Mouse (Mus musculus): Measurements from ENCODE around the gene Tgfa. TPM values are rescaled to one million over a fixed set of nuclear protein-coding genes. Genes with fewer than 3 reads are reported as not detected.

Tgfa gene
- polyA plus RNA-seq, 1 experiment from 2014 or later, result 2.5 TPM

- Histone ChIP-seq H3K4me1 (ENCODE audit: control insufficient read depth, insufficient read depth, low read length) (peaks cover 11% of the 10 kb centered on the region), H3K4me3 (ENCODE audit: low read length) (no peak overlapping the region), H3K36me3 (ENCODE audit: control insufficient read depth, insufficient read depth) (no peaks in the 10 kb centered on the region), H3K9me3 (replicated peaks; ENCODE audit: control insufficient read depth, low read length) (no peaks in the 10 kb centered on the region), H3K4me2 (ENCODE audit: low read depth, low read length) (no peak overlapping the region), H3K9ac (ENCODE audit: low read length) (no peak overlapping the region), H3K27me3 (ENCODE audit: control insufficient read depth, insufficient read depth, low read length) (peaks cover 13% of the 10 kb centered on the region), H3K27ac (ENCODE audit: low read length) (no peak overlapping the region)
- WGBS, result 31% methylated on average over 11 of the region's 11 CpGs
- no peak for ATAC-seq (replicated peaks; ENCODE audit: extremely low read depth, insufficient read depth, low FRiP score)
Observed at GRCm38 (mm10) chr6:86197150-86197862, 2.3 kb downstream of the Tgfa start.

GRCm38 (mm10) chr6:86200934-86201333 is 5.9 kb downstream of the Tgfa start:
- peaks cover 9% of the 10 kb centered on the region for H3K27me3 ChIP-seq (ENCODE audit: control insufficient read depth, insufficient read depth, low read length)
- no peak overlapping the region for H3K4me3 ChIP-seq (ENCODE audit: low read length)
- H3K4me2 ChIP-seq (ENCODE audit: low read depth, low read length), result no peak overlapping the region; the same call in 1 of the 2 replicates
- peak; percentile 79 for ATAC-seq (replicated peaks; ENCODE audit: extremely low read depth, insufficient read depth, low FRiP score)
- H3K36me3 ChIP-seq (ENCODE audit: control insufficient read depth, insufficient read depth), result no peaks in the 10 kb centered on the region
- H3K27ac ChIP-seq (ENCODE audit: low read length), result 0 out of 2 replicates have a peak overlapping the region, but pooled peaks have one; percentile 25
- 0 out of 2 replicates have a peak, but pooled peaks cover 2% of the 10 kb centered on the region for H3K9me3 ChIP-seq (replicated peaks; ENCODE audit: control insufficient read depth, low read length)
- H3K9ac ChIP-seq (ENCODE audit: low read length), result no peak overlapping the region
- whole genome bisulfite sequencing, result 43% methylated on average over 5 of the region's 5 CpGs
- H3K4me1 ChIP-seq (ENCODE audit: control insufficient read depth, insufficient read depth, low read length), result peaks cover 7% of the 10 kb centered on the region; the same call in 1 of the 2 replicates

- Histone ChIP-seq H3K36me3 (ENCODE audit: control insufficient read depth, insufficient read depth) (no peaks in the 10 kb centered on the region), H3K27ac (ENCODE audit: low read length) (no peak overlapping the region), H3K4me1 (ENCODE audit: control insufficient read depth, insufficient read depth, low read length) (peaks cover 7% of the 10 kb centered on the region; the same call in 1 of the 2 replicates), H3K9ac (ENCODE audit: low read length) (no peak overlapping the region), H3K27me3 (ENCODE audit: control insufficient read depth, insufficient read depth, low read length) (peaks cover 2% of the 10 kb centered on the region; the same call in 1 of the 2 replicates), H3K9me3 (replicated peaks; ENCODE audit: control insufficient read depth, low read length) (0 out of 2 replicates have a peak, but pooled peaks cover 2% of the 10 kb centered on the region), H3K4me2 (ENCODE audit: low read depth, low read length) (no peak overlapping the region), H3K4me3 (ENCODE audit: low read length) (no peak overlapping the region)
- no peak for ATAC-seq (replicated peaks; ENCODE audit: extremely low read depth, insufficient read depth, low FRiP score)
- 82% methylated on average over 7 of the region's 7 CpGs for WGBS
Observed at GRCm38 (mm10) chr6:86203101-86203500, 8.1 kb downstream of the Tgfa start.

- H3K27ac ChIP-seq (ENCODE audit: low read length), result no peak overlapping the region
- H3K4me1 ChIP-seq (ENCODE audit: control insufficient read depth, insufficient read depth, low read length), result peaks cover 15% of the 10 kb centered on the region
- H3K36me3 ChIP-seq (ENCODE audit: control insufficient read depth, insufficient read depth), result no peaks in the 10 kb centered on the region
- 0 out of 2 replicates have a peak, but pooled peaks cover 2% of the 10 kb centered on the region for H3K9me3 ChIP-seq (replicated peaks; ENCODE audit: control insufficient read depth, low read length)
- no peak for ATAC-seq (replicated peaks; ENCODE audit: extremely low read depth, insufficient read depth, low FRiP score)
- 83% methylated on average over 6 of the region's 6 CpGs for WGBS
- H3K4me2 ChIP-seq (ENCODE audit: low read depth, low read length), result no peak overlapping the region
- no peaks in the 10 kb centered on the region for H3K27me3 ChIP-seq (ENCODE audit: control insufficient read depth, insufficient read depth, low read length)
- no peak overlapping the region for H3K9ac ChIP-seq (ENCODE audit: low read length)
- H3K4me3 ChIP-seq (ENCODE audit: low read length), result no peak overlapping the region
Observed at GRCm38 (mm10) chr6:86206014-86206413, 11.0 kb downstream of the Tgfa start.

- H3K27ac ChIP-seq (ENCODE audit: low read length), result no peak overlapping the region
- peaks cover 11% of the 10 kb centered on the region for H3K4me1 ChIP-seq (ENCODE audit: control insufficient read depth, insufficient read depth, low read length)
- no peak overlapping the region for H3K4me3 ChIP-seq (ENCODE audit: low read length)
- no peaks in the 10 kb centered on the region for H3K27me3 ChIP-seq (ENCODE audit: control insufficient read depth, insufficient read depth, low read length)
- no peak for ATAC-seq (replicated peaks; ENCODE audit: extremely low read depth, insufficient read depth, low FRiP score)
- WGBS, result 78% methylated on average over 12 of the region's 12 CpGs
- 0 out of 2 replicates have a peak, but pooled peaks cover 2% of the 10 kb centered on the region for H3K9me3 ChIP-seq (replicated peaks; ENCODE audit: control insufficient read depth, low read length)
- H3K36me3 ChIP-seq (ENCODE audit: control insufficient read depth, insufficient read depth), result no peaks in the 10 kb centered on the region
- no peak overlapping the region for H3K4me2 ChIP-seq (ENCODE audit: low read depth, low read length)
- no peak overlapping the region for H3K9ac ChIP-seq (ENCODE audit: low read length)
Observed at GRCm38 (mm10) chr6:86206985-86207384, 12.0 kb downstream of the Tgfa start.

- WGBS, result 33% methylated on average over 17 of the region's 17 CpGs
Observed at GRCm38 (mm10) chr6:86209133-86210016, 14.4 kb downstream of the Tgfa start.

GRCm38 (mm10) chr6:86210017-86210408 is 15.0 kb downstream of the Tgfa start:
- peak overlapping the region; percentile 48; the same call in 1 of the 2 replicates for H3K4me2 ChIP-seq (ENCODE audit: low read depth, low read length)
- no peaks in the 10 kb centered on the region for H3K9me3 ChIP-seq (replicated peaks; ENCODE audit: control insufficient read depth, low read length)
- no peaks in the 10 kb centered on the region for H3K36me3 ChIP-seq (ENCODE audit: control insufficient read depth, insufficient read depth)
- no peak overlapping the region for H3K4me3 ChIP-seq (ENCODE audit: low read length)
- no peak overlapping the region for H3K27ac ChIP-seq (ENCODE audit: low read length)
- no peaks in the 10 kb centered on the region for H3K27me3 ChIP-seq (ENCODE audit: control insufficient read depth, insufficient read depth, low read length)
- ATAC-seq (replicated peaks; ENCODE audit: extremely low read depth, insufficient read depth, low FRiP score), result no peak
- H3K4me1 ChIP-seq (ENCODE audit: control insufficient read depth, insufficient read depth, low read length), result peaks cover 11% of the 10 kb centered on the region
- no peak overlapping the region for H3K9ac ChIP-seq (ENCODE audit: low read length)
- 34% methylated on average over 6 of the region's 6 CpGs for WGBS

More at GRCm38 (mm10) chr6:86209133-86210016, 14.4 kb downstream of the Tgfa start:
- peaks cover 11% of the 10 kb centered on the region for H3K4me1 ChIP-seq (ENCODE audit: control insufficient read depth, insufficient read depth, low read length)
- H3K36me3 ChIP-seq (ENCODE audit: control insufficient read depth, insufficient read depth), result no peaks in the 10 kb centered on the region
- H3K4me3 ChIP-seq (ENCODE audit: low read length), result peak overlapping the region; percentile 25; the same call in 1 of the 2 replicates
- no peaks in the 10 kb centered on the region for H3K27me3 ChIP-seq (ENCODE audit: control insufficient read depth, insufficient read depth, low read length)
- H3K9me3 ChIP-seq (replicated peaks; ENCODE audit: control insufficient read depth, low read length), result no peaks in the 10 kb centered on the region
- ATAC-seq (replicated peaks; ENCODE audit: extremely low read depth, insufficient read depth, low FRiP score), result no peak
- peak overlapping the region; percentile 7; the same call in 1 of the 2 replicates for H3K9ac ChIP-seq (ENCODE audit: low read length)
- peak overlapping the region; percentile 48 for H3K4me2 ChIP-seq (ENCODE audit: low read depth, low read length)
- peak overlapping the region; percentile 21; the same call in 1 of the 2 replicates for H3K27ac ChIP-seq (ENCODE audit: low read length)

- no peak overlapping the region for H3K9ac ChIP-seq (ENCODE audit: low read length)
- no peaks in the 10 kb centered on the region for H3K9me3 ChIP-seq (replicated peaks; ENCODE audit: control insufficient read depth, low read length)
- 64% methylated on average over 3 of the region's 3 CpGs for WGBS
- no peaks in the 10 kb centered on the region for H3K36me3 ChIP-seq (ENCODE audit: control insufficient read depth, insufficient read depth)
- peaks cover 11% of the 10 kb centered on the region for H3K4me1 ChIP-seq (ENCODE audit: control insufficient read depth, insufficient read depth, low read length)
- no peak overlapping the region for H3K4me2 ChIP-seq (ENCODE audit: low read depth, low read length)
- ATAC-seq (replicated peaks; ENCODE audit: extremely low read depth, insufficient read depth, low FRiP score), result no peak
- no peaks in the 10 kb centered on the region for H3K27me3 ChIP-seq (ENCODE audit: control insufficient read depth, insufficient read depth, low read length)
- H3K27ac ChIP-seq (ENCODE audit: low read length), result no peak overlapping the region
- no peak overlapping the region for H3K4me3 ChIP-seq (ENCODE audit: low read length)
Observed at GRCm38 (mm10) chr6:86210619-86211018, 15.6 kb downstream of the Tgfa start.
